Mouse (Mus musculus): Measurements from ENCODE around the gene Pam16. TPM values are rescaled to one million over a fixed set of nuclear protein-coding genes. Genes with fewer than 3 reads are reported as not detected.

Gene Pam16
- polyA plus RNA-seq, 1 experiment, result 9.5 TPM

- Histone ChIP-seq H3K27ac (ENCODE audit: insufficient read depth, low read length) (no peak overlapping the region), H3K27me3 (ENCODE audit: control insufficient read depth, insufficient read depth, low read length) (no peaks in the 10 kb centered on the region), H3K4me1 (ENCODE audit: control insufficient read depth, insufficient read depth, insufficient read length) (no peaks in the 10 kb centered on the region), H3K36me3 (ENCODE audit: control insufficient read depth, insufficient read depth, low read length) (peaks cover 39% of the 10 kb centered on the region), H3K4me3 (ENCODE audit: extremely low read depth, insufficient read depth, insufficient read length) (no peak overlapping the region)
- TF ChIP-seq POLR2A (IDR thresholded peaks at IDR 0.05; ENCODE audit: low read depth, low read length), result no peak
- TF ChIP-seq CTCF (IDR thresholded peaks at IDR 0.05; ENCODE audit: extremely low read depth, insufficient read depth, insufficient read length, insufficient replicate concordance), result no peak
- WGBS, result 89% methylated on average over 13 of the region's 13 CpGs
- no peak for DNase-seq (ENCODE audit: low read depth in 1 of 2, low spot score in 2 of 2)
Observed at GRCm38 (mm10) chr16:4647651-4648141, 22.9 kb upstream of the Pam16 start.

DNA sequence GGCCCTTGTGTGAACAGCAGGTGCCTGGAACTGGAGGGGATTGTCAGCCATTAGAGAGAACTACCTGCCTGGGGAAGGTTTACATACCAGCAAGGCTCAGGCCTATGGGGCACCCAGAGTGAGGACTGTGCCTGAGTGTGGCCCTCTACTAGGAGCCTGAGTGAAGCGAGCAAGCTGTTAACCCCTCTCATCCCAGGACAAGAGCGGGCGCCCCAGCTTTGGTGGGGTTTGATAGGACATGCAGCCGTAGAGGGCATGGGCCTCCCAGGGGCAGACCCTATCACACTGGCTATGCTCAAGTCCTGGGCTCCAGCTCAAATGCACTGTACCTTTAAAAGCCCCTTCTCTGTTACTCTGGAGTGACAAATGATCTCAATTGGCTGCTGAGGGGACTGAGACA lies 22.0 kb upstream of the Pam16 start:
- Histone ChIP-seq H3K27me3 (ENCODE audit: control insufficient read depth, insufficient read depth, low read length) (no peaks in the 10 kb centered on the region), H3K4me1 (ENCODE audit: control insufficient read depth, insufficient read depth, insufficient read length) (peaks cover under 1% of the 10 kb centered on the region; the same call in 1 of the 2 replicates), H3K27ac (ENCODE audit: insufficient read depth, low read length) (no peak overlapping the region), H3K36me3 (ENCODE audit: control insufficient read depth, insufficient read depth, low read length) (peaks cover 34% of the 10 kb centered on the region), H3K4me3 (ENCODE audit: extremely low read depth, insufficient read depth, insufficient read length) (no peak overlapping the region)
- 91% methylated on average over 4 of the region's 4 CpGs for WGBS
- TF ChIP-seq CTCF (IDR thresholded peaks at IDR 0.05; ENCODE audit: extremely low read depth, insufficient read depth, insufficient read length, insufficient replicate concordance), result no peak
- TF ChIP-seq POLR2A (IDR thresholded peaks at IDR 0.05; ENCODE audit: low read depth, low read length), result no peak
- no peak for DNase-seq (ENCODE audit: low read depth in 1 of 2, low spot score in 2 of 2)

DNA sequence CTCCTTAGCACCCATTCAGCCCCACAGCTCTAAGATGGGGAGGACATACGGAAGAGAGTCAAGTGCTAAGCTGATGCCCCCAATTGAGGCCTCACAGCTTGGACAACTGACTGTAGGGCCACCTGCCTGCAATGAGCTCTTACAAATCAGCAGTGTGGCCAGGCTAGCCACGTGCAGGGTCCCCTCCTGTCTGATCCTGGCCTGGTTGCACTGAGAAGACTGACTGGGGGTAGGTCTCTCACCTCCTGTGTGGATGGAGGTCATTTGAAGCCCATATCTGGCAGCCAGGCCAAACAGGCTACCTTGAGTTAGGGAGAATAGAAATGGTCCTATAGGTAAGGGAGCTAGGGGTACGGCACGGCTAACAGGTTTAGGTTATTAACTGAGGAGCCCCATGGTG lies 21.1 kb upstream of the Pam16 start:
- Histone ChIP-seq H3K27me3 (ENCODE audit: control insufficient read depth, insufficient read depth, low read length) (no peaks in the 10 kb centered on the region), H3K27ac (ENCODE audit: insufficient read depth, low read length) (no peak overlapping the region), H3K4me1 (ENCODE audit: control insufficient read depth, insufficient read depth, insufficient read length) (peaks cover 9% of the 10 kb centered on the region; the same call in 1 of the 2 replicates), H3K36me3 (ENCODE audit: control insufficient read depth, insufficient read depth, low read length) (peaks cover 30% of the 10 kb centered on the region), H3K4me3 (ENCODE audit: extremely low read depth, insufficient read depth, insufficient read length) (no peak overlapping the region)
- WGBS, result 93% methylated on average over 4 of the region's 4 CpGs
- no peak for TF ChIP-seq POLR2A (IDR thresholded peaks at IDR 0.05; ENCODE audit: low read depth, low read length)
- TF ChIP-seq CTCF (IDR thresholded peaks at IDR 0.05; ENCODE audit: extremely low read depth, insufficient read depth, insufficient read length, insufficient replicate concordance), result no peak
- DNase-seq (ENCODE audit: low read depth in 1 of 2, low spot score in 2 of 2), result no peak

DNA sequence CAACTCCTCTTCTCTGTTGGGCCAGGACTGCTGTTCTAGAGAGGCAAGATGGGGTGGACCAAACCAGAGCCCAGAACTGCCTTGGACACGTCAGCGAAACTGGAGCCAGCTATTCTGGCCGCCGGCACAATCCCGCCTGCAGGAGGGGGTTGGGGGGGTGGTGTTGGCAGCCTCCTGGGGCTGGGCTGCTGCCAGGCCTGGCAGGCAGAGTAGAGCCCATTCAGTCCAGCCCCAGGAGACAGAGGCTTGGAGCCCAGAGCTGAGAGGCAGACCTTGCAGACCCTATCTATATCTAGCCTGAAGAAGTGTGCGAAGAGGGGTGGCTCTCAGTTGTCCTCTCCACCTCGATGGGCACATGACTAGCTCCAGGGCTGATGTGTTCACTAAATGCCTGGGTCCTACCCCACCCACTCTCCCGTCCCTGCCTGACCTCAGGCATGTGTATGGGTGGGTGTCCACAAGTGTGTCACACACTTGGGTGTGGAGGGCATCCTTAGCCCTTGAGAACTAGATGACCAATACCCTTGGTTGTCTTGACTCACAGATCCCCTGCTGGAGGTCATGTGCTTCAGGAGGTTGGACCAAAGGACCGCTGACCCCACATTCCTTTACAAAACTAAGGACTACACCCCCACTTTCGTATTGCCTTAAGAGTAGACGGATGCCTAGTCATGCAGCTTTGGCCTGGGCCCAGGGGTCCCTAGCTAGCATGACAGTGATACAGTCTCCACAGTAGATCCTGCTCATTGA lies 19.1 kb upstream of the Pam16 start:
- no peak overlapping the region for H3K4me3 ChIP-seq (ENCODE audit: extremely low read depth, insufficient read depth, insufficient read length)
- WGBS, result 83% methylated on average over 11 of the region's 11 CpGs
- no peak for DNase-seq (ENCODE audit: low read depth in 1 of 2, low spot score in 2 of 2)
- H3K4me1 ChIP-seq (ENCODE audit: control insufficient read depth, insufficient read depth, insufficient read length), result peaks cover 16% of the 10 kb centered on the region; the same call in 1 of the 2 replicates
- no peaks in the 10 kb centered on the region for H3K27me3 ChIP-seq (ENCODE audit: control insufficient read depth, insufficient read depth, low read length)
- H3K27ac ChIP-seq (ENCODE audit: insufficient read depth, low read length), result peak overlapping the region; percentile 17; the same call in 1 of the 2 replicates
- peaks cover 18% of the 10 kb centered on the region for H3K36me3 ChIP-seq (ENCODE audit: control insufficient read depth, insufficient read depth, low read length)
- TF ChIP-seq POLR2A (IDR thresholded peaks at IDR 0.05; ENCODE audit: low read depth, low read length) (no peak), CTCF (IDR thresholded peaks at IDR 0.05; ENCODE audit: extremely low read depth, insufficient read depth, insufficient read length, insufficient replicate concordance) (no peak)

- no peak for TF ChIP-seq CTCF (IDR thresholded peaks at IDR 0.05; ENCODE audit: extremely low read depth, insufficient read depth, insufficient read length, insufficient replicate concordance)
- no peak for TF ChIP-seq POLR2A (IDR thresholded peaks at IDR 0.05; ENCODE audit: low read depth, low read length)
- peak overlapping the region; percentile 12; the same call in 1 of the 2 replicates for H3K27ac ChIP-seq (ENCODE audit: insufficient read depth, low read length)
- no peaks in the 10 kb centered on the region for H3K27me3 ChIP-seq (ENCODE audit: control insufficient read depth, insufficient read depth, low read length)
- peaks cover 16% of the 10 kb centered on the region; the same call in 1 of the 2 replicates for H3K4me1 ChIP-seq (ENCODE audit: control insufficient read depth, insufficient read depth, insufficient read length)
- DNase-seq (ENCODE audit: low read depth in 1 of 2, low spot score in 2 of 2), result no peak
- no peak overlapping the region for H3K4me3 ChIP-seq (ENCODE audit: extremely low read depth, insufficient read depth, insufficient read length)
- WGBS, result 92% methylated on average over 6 of the region's 6 CpGs
- peaks cover 17% of the 10 kb centered on the region for H3K36me3 ChIP-seq (ENCODE audit: control insufficient read depth, insufficient read depth, low read length)
Observed at GRCm38 (mm10) chr16:4642937-4643336, 18.1 kb upstream of the Pam16 start.

DNA sequence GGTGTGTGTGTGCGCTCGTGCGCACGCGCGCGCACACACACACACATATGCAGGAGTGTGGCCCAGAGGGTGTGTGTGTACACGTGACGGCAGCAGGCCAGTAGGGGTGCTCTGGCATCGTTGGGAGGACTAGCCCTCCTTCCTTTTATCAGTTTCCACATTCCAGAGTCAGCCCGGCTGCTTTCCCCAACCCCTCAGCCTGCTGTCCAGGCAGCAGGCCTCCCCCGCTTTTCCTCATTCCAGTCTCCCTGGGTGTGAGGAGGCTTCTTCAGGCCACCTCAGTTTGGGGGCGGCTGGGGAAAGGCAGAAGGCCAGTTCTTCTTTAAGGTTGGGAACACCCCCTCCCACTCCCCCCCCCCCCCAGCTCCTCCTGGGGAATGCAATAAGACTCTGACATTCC lies 17.4 kb upstream of the Pam16 start:
- H3K27me3 ChIP-seq (ENCODE audit: control insufficient read depth, insufficient read depth, low read length), result no peaks in the 10 kb centered on the region
- no peak for DNase-seq (ENCODE audit: low read depth in 1 of 2, low spot score in 2 of 2)
- 91% methylated on average over 13 of the region's 13 CpGs for WGBS
- H3K36me3 ChIP-seq (ENCODE audit: control insufficient read depth, insufficient read depth, low read length), result peaks cover 13% of the 10 kb centered on the region
- TF ChIP-seq CTCF (IDR thresholded peaks at IDR 0.05; ENCODE audit: extremely low read depth, insufficient read depth, insufficient read length, insufficient replicate concordance) (no peak), POLR2A (IDR thresholded peaks at IDR 0.05; ENCODE audit: low read depth, low read length) (no peak)
- H3K4me1 ChIP-seq (ENCODE audit: control insufficient read depth, insufficient read depth, insufficient read length), result peaks cover 16% of the 10 kb centered on the region; the same call in 1 of the 2 replicates
- H3K27ac ChIP-seq (ENCODE audit: insufficient read depth, low read length), result 0 out of 2 replicates have a peak overlapping the region, but pooled peaks have one; percentile 8
- H3K4me3 ChIP-seq (ENCODE audit: extremely low read depth, insufficient read depth, insufficient read length), result no peak overlapping the region

Measured in spleen, adult 2 months (tissue).